Mouse (Mus musculus) forebrain, embryonic 14.5 days (tissue): Measurements from ENCODE around the gene Ddx3x. TPM values are rescaled to one million over a fixed set of nuclear protein-coding genes. Genes with fewer than 3 reads are reported as not detected.
"Not testable (repeated sequence)": the region's sequence is repeated elsewhere in the genome, so short reads cannot be mapped to it uniquely, and the experiment has no call there.

Experiments used
- ATAC-seq: fragments of 200-750 bp; cut with Nextera tagmentation; 2 replicates; pipeline ENCODE4 v1.8.0; 2017; ENCODE audit warnings: mild to moderate bottlenecking, moderate library complexity
- DNase-seq: peaks from one replicate; pipeline ENCODE4 v3.0.0-alpha.2; 2015; ENCODE audit warnings: low spot score
- H3K27ac ChIP-seq: fragments of 300-500 bp; sonication (generic); 2 replicates; pipeline ENCODE4 v1.5.1; 2014; ENCODE audit warnings: low read depth, mild to moderate bottlenecking, control low read depth, low read length, moderate library complexity
- H3K27me3 ChIP-seq: fragments of 300-500 bp; sonication (generic); replicated peaks from 2 replicates; pipeline ENCODE4 v1.6.1; 2014; ENCODE audit warnings: low read length, control low read depth, mixed read lengths; ENCODE audit not compliant: control insufficient read depth, insufficient read depth
- H3K36me3 ChIP-seq: fragments of 300-500 bp; sonication (generic); 2 replicates; pipeline ENCODE4 v1.6.1; 2014; ENCODE audit warnings: low read length, control low read depth; ENCODE audit not compliant: control insufficient read depth, insufficient read depth
- H3K4me1 ChIP-seq: fragments of 300-500 bp; sonication (generic); 2 replicates; pipeline ENCODE4 v1.6.1; 2014; ENCODE audit warnings: antibody characterized with exemption, low read length, control low read depth; ENCODE audit not compliant: control insufficient read depth, insufficient read depth
- H3K4me2 ChIP-seq: fragments of 300-500 bp; sonication (generic); 2 replicates; pipeline ENCODE4 v1.6.1; 2014; ENCODE audit warnings: mild to moderate bottlenecking, control low read depth, low read length
- H3K4me3 ChIP-seq: fragments of 300-500 bp; sonication (generic); 2 replicates; pipeline ENCODE4 v1.5.1; 2014; ENCODE audit warnings: low read depth, low read length, control low read depth
- H3K9ac ChIP-seq: fragments of 300-500 bp; sonication (generic); 2 replicates; pipeline ENCODE4 v1.6.1; 2014; ENCODE audit warnings: mild to moderate bottlenecking, low read length, control low read depth, moderate library complexity
- H3K9me3 ChIP-seq: fragments of 300-500 bp; sonication (generic); replicated peaks from 2 replicates; pipeline ENCODE4 v1.6.1; 2016; ENCODE audit warnings: low read length, control low read depth, mixed read lengths; ENCODE audit not compliant: control insufficient read depth
- WGBS: fragments of 180-500 bp; shearing (Covaris S2); extraction: QIAGEN DNeasy Blood & Tissue Kit; methylation state at CpG from one replicate; pipeline ENCODE4 v1.1.7; 2014; 5-methylcytosine and 5-hydroxymethylcytosine counted together
- polyA plus RNA-seq: library from polyadenylated mRNA; unstranded; fragments of >200 nt; fragmentation: Nextera tagmentation; extraction: Ambion mirVana; gene quantifications from 2 replicates; pipeline ENCODE4 v1.2.1, GENCODE M21; 2014

Gene Ddx3x
- polyA plus RNA-seq, 1 experiment from 2014 or later = 132 TPM

GRCm38 (mm10) chrX:13296241-13296640, 15.5 kb downstream of the Ddx3x start:
- H3K4me2 ChIP-seq, H3K27ac ChIP-seq, H3K27me3 ChIP-seq, H3K4me1 ChIP-seq, H3K4me3 ChIP-seq, H3K9me3 ChIP-seq, H3K9ac ChIP-seq, ATAC-seq, DNase-seq: not testable (repeated sequence)
- 20% methylated on average over 4 of the region's 4 CpGs for WGBS
- peaks cover 18% of the 10 kb centered on the region for H3K36me3 ChIP-seq

- WGBS = 76% methylated on average over 3 of the region's 3 CpGs
- DNase-seq = no peak
- H3K4me2 ChIP-seq = no peak overlapping the region
Measured at GRCm38 (mm10) chrX:13306190-13306589, 25.4 kb downstream of the Ddx3x start.

GRCm38 (mm10) chrX:13311396-13311795, 30.6 kb downstream of the Ddx3x start:
- Histone ChIP-seq H3K4me2 (no peak overlapping the region), H3K27me3 (no peaks in the 10 kb centered on the region), H3K36me3 (no peaks in the 10 kb centered on the region), H3K4me1 (no peaks in the 10 kb centered on the region), H3K4me3 (no peak overlapping the region), H3K9me3 (no peaks in the 10 kb centered on the region), H3K27ac (no peak overlapping the region), H3K9ac (no peak overlapping the region)
- DNase-seq (no peak), ATAC-seq (no peak)
- 87% methylated on average over 4 of the region's 4 CpGs for WGBS

More at GRCm38 (mm10) chrX:13306190-13306589, 25.4 kb downstream of the Ddx3x start:
- ATAC-seq = no peak
- Histone ChIP-seq H3K27me3 (no peaks in the 10 kb centered on the region), H3K27ac (no peak overlapping the region), H3K36me3 (no peaks in the 10 kb centered on the region), H3K9me3 (no peaks in the 10 kb centered on the region), H3K4me3 (no peak overlapping the region), H3K9ac (no peak overlapping the region), H3K4me1 (no peaks in the 10 kb centered on the region)

- Histone ChIP-seq H3K9me3 (no peaks in the 10 kb centered on the region), H3K9ac (no peak overlapping the region), H3K27ac (no peak overlapping the region), H3K36me3 (no peaks in the 10 kb centered on the region), H3K4me1 (no peaks in the 10 kb centered on the region), H3K27me3 (no peaks in the 10 kb centered on the region), H3K4me3 (no peak overlapping the region), H3K4me2 (no peak overlapping the region)
- DNase-seq (no peak), ATAC-seq (no peak)
- 80% methylated on average over 7 of the region's 7 CpGs for WGBS
Measured at GRCm38 (mm10) chrX:13329611-13330010, 48.8 kb downstream of the Ddx3x start.

Other genes with a start within 250 kb of the Ddx3x start
- gene Usp9x, start 209.5 kb upstream of the Ddx3x start, polyA plus RNA-seq = 61.2 and 88.9 TPM in 2 replicates
- gene Nyx, start 185.1 kb downstream of the Ddx3x start, polyA plus RNA-seq = 0.08 TPM in 1 of 2 replicates, not detected in the other